Mouse (Mus musculus) cerebral cortex, adult 2 months (tissue): ENCODE data around the gene Pdss2.

Experiments
- WGBS: fragments of 180-500 bp; shearing (Covaris S2); methylation state at CpG from one replicate; pipeline ENCODE4 v1.1.7; 2018; 5-methylcytosine and 5-hydroxymethylcytosine counted together

The Pdss2 gene

DNA sequence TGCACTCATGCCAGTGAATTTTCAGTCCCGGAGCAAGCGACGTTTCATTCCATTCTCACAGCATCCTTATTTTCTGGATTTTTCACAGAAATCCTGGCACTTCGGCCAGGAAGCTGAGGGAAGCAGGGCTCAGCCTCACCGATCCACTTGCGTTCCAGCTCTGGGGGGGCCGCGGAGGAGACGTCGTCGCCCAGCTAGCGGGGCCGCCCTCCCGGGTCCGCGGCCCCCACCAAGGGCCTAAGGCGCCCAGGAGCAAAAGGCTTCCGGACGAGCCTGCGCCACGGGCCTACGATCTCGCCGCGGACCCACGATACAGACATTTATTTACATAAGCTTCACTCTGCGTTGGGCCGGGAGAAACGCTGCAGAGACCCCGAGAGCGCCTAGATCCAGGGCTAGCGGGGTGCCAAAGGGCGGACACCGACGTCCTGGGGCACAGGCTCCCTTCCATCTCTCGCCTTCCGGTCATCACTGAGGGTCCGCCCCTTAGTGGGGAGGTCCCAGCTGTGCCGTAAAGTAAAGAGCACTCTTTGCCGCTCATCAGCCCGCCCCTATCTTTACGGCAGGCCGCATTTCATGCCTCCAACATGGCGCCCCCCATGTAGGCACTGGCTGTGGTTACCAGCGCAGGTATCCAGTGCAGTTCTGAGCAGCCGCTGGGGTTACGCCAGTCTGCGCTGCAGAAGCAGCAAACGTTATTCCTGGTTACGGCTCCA lies at the start of gene Pdss2:
Pdss2 (plus strand) TSS at position 577 of the 716 bp plus-strand sequence.
- WGBS: under 1% methylated on average over 50 of the region's 50 CpGs

DNA sequence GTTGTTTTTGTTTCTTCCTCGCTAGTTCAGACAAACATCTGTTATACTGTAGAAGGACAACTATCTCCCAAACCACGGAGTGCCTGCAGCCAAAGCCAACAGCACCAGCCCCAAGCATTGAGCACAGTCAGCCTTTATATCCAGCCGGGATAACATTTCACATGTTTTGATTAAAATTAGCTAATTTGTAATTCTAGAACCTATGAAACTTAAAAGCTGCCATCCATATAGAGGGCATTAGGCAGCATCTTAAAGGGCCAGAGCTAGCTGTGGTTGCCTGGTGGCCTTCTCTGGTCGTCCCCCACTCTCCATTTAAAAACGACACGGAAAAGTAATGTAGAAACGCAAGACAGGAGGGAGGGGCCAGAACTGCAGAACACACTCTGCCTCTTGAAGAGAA lies 49.2 kb upstream of the Pdss2 start:
- WGBS: 9% methylated on average over 7 of the region's 7 CpGs

DNA sequence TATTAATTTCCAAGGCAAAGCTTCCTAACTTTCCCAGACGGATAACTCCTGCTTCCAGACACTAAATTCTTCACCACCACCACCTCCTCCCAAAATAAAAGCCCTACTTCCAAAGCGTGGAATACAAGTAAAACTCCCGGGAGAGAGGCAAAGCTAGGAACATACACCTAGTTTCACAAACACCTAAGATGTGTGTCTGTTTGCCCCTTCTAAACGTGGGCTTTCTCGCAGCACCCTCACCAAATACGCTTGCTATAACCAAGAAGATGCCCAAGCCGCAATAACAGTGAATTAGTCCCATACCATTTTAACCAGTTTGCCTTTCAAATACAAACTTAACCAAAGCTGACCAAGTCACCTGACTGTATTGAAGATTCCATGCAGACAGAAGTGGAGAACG lies 48.7 kb upstream of the Pdss2 start:
- 5% methylated on average over 8 of the region's 8 CpGs for WGBS

DNA sequence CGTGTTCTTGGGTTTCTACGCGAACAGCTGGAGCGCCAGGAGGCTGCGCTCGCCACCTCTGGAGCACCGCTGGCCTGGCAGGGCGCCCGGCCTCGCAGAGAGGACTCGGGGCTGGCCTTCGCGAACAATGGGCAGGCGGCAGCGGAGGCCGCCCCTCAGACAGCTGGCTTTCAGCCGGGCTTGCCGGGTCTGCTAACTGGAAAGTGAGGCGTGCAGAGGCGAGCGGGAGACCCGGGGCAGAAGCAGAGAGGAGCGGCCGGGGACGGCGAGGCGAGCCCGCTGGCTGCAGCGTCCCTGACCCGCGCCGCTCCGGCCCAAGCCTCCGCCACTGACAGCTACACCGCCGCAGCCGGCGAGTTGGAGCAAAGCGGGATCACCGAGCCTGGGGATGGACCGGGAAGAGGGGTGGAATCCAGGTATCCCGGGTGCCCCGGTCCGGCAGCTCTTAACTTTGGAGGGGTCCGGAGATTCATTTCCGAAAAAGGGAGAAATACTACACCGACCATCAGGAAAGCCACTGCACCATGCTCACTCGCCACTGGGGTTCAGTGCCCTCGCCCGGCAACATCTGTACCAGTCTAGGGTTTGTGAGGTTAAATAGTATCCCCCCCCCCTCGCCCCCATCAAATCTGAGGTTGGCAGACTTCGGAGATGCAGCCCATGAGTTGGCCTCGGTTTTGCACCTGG lies 48.0 kb upstream of the Pdss2 start:
- under 1% methylated on average over 53 of the region's 53 CpGs for WGBS

DNA sequence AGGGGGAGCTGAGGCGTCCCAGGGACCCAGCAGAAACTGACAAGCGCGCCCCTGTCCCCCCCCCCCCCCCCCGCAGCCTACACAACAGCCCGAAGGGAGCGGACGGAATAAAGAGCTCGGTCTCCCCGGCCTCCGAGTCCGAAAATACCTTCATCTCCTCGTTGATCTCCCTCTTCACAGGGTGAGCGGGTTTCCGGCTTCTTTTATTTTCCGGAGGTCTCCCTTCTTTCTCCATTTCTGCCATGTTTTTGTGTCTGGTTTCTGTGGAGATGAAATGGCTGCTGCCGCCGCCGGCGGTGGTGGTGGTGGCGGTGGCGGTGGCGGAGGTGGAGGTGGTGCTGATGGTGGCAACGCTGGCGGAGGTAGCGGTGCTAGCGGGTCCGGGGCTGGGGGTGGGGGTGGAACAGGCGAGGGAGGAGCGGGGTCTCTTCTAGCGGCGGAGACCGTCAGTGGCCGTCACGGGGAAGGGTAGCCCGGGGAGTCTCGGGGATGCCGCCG lies 47.4 kb upstream of the Pdss2 start:
- WGBS: under 1% methylated on average over 36 of the region's 38 CpGs

DNA sequence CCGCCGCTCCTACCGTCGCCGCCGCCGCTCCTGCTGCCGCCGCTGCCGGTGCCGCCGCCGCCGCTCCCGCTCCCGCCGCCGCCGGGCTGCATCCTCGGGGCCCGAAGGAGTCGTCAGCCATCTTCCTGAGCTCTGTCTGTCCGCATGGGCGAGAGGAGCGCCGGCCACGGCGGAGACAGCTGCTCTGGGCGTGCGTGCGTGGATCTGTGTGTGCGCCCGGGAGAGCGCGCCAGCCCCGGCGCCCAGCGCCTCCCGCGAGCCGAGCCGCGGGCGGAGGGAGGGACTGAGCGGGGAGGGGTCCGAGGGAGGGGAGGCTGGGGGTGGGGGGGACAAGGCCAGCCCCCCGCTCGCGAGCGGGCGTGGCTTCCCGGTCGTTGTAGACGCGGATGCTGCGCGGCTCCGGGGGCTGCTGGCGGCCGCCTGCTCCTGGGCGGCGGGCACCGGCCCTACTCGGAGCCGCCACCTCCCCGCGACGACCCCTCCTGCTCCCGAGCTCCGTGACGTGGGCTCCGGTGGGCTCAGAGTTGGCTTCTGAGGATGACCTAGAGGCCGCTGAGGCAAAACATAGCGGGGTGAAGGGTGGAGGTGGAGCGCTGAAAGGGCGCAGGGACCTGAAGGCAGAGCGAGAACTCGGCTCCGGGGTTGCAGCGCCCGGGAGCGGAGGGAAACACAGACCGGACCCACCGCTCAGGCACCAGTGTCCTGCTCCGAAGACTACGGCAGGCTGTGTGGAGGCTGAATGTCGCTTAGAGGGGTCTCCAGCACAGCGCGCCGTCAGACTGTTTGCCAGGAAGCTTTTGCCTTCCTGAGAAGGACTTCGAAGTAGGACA lies 46.7 kb upstream of the Pdss2 start, which contains the start of the genes Sobp and 9030612E09Rik:
Sobp (minus strand) TSS at position 205 of the 830 bp plus-strand sequence.
9030612E09Rik (plus strand) TSS at position 379 of the 830 bp plus-strand sequence.
- 1% methylated on average over 78 of the region's 91 CpGs for WGBS

DNA sequence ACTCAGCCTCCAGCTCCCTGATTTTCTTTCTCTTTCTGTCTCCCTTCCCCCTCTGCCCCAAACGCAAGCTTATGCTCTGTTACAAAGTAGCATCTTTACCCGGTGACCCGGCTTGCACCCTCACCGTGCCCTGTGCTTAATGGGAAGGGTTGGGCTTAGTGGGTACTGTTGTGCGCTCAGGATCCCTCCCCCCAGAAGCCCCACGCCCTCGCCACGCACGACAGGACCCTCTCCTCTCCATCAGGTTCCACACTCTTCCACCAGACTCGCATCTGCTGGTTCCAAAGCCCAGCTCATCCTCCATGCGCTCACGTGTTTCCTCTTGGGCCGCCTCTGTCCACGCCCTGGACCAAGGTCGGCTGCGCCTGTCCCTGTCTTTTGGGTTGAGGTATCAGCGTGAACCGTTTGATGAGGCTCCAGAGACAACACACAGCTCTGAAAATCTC lies 46.1 kb upstream of the Pdss2 start:
- 4% methylated on average over 18 of the region's 18 CpGs for WGBS

DNA sequence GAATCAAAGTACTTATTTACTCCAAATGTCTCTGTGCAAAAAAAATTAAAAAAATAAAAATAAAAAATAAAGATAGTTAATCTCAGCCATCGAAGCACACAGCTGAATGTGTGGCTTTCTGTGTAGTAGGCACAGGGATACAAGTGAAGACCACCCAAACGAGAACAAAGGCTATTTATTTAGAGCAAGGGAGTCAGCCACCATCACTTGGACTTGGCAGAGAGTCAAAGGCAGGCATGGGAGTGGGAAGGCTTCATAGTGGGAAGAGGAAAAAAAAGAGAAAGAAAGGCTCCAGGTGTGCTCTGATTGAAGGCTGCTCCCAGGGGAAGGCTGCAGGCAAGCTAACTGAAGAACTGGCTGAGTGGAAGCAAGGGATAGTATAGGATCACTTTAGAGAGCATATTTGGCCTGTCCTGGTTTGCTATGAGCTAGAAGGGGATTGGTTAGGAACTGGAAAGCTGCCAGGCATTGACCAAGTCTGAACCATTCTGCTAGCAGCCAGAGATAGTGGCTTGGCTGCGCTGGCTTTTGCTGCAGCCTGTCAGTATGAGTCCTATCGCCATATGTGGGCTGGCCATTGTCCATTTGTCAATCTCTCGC lies 40.9 kb upstream of the Pdss2 start:
- WGBS: 55% methylated on average over 5 of the region's 5 CpGs

DNA sequence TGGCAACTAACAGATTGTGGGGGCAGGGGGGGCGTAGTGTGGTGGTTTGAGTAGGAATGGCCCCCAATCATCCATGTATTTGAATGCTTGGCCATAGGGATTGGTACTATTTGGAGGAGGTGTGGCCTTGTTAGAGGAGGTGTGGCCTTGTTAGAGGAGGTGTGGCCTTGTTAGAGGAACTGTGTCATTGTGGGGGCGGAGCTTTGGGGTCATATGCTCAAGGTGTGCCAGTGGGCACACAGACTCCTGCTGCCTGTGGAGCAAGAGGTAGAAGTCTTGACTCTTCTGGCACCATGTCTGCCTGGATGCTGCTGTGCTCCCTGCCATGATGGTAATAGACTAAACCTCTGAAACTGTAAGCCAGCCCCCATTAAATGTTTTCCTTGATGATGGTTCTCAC lies 21.1 kb upstream of the Pdss2 start:
- WGBS: 96% methylated on average over 2 of the region's 2 CpGs

DNA sequence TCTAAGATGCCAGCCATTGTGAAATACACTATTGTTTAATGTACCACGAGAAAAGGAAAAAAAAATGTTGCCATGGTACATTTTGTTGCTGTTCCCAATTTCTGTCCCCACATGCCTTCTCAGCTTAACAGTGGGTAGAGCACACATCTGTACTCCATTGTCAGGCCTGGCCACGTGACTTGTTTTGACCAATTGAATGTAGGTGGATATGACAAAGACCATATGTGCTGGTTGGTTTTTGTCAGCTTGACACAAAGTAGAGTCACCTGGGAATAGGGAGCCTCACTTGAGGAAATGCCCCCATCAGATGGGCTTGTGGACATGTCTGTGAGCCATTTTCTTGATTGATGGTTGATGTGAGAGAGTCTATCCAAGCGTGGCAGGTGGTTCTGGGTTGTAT lies 17.4 kb upstream of the Pdss2 start:
- 86% methylated on average over 3 of the region's 3 CpGs for WGBS

DNA sequence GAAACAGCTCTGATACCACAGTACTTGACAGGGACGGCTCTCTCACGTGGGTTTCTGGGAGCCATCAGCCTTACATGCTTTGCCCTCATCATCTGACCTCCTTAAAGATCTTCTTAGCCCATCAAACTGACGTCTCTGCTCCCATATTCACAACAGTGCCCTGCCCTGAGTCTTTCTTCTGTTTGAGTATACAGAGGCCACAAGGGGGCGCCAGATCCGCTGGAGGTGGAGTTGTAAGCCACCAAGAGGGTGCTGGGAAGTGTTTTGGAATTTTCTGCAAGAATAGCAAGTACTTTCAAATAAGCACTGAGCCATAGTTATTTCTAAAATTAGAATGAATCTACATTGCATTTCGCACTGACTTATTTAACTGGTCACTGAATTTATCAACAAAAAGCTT lies 9.4 kb upstream of the Pdss2 start:
- 37% methylated on average over 6 of the region's 6 CpGs for WGBS

DNA sequence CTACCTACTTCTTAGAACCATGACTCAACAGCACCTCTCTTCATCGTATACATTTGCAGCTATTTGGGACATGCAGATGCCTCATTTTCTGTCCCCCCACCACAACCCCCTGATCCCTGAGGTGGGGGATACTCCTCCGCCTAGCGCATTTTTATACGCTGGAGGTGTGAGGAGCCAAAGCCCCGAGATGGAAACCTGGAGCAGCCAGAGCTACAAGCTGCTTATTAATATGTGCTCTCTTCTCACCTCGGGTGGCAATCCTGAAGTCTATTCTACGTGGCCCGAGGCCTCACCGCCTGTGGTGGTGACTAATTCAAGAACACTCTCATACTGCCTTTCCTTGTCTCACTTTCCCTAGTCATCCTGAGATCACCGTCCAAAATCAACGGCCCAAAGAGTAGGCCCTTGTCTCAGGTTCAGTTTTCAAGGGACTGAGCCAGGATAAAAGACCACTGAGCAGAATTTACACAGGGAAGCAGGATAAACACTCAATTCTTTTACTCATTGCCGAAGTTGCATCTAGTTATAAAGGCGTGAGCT lies 3.9 kb upstream of the Pdss2 start:
- WGBS: 88% methylated on average over 13 of the region's 13 CpGs

DNA sequence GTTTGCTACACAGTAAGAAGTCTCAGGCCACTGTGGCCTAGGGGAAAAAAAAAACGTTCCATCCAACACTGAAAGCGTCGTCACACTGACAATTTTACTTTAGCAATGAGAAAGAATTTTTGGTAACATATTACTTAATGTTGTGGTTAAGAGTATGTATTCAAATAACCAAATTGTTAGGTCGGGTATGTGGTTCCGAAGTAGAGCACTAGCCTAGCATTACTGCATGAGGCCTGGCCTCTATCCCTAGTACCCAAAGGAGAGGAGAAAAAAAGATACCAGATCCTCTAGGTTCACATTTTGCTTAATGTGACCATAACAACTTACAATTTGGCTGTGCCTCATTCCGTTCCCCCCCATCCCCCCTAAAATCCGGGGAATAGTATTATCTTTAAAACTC lies 807 bp upstream of the Pdss2 start:
- WGBS: 9% methylated on average over 7 of the region's 7 CpGs

DNA sequence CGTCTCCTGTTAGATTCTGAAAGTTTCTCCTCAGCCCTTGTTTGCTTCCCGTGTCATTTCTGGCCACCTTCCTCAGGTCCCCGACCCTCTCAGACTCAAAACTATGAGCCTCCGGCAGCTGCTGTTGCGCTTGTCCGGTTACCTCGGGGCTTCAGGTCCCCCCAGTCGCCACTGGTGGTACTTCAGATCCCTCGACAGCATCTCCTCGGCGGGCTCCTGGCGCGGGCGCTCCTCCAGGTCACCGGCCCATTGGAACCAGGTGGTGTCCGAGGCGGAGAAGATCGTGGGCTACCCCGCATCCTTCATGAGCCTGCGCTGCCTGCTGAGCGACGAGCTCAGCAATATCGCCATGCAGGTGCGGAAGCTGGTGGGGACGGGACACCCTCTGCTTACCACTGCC lies 373 bp downstream of the Pdss2 start:
- WGBS: under 1% methylated on average over 25 of the region's 25 CpGs

DNA sequence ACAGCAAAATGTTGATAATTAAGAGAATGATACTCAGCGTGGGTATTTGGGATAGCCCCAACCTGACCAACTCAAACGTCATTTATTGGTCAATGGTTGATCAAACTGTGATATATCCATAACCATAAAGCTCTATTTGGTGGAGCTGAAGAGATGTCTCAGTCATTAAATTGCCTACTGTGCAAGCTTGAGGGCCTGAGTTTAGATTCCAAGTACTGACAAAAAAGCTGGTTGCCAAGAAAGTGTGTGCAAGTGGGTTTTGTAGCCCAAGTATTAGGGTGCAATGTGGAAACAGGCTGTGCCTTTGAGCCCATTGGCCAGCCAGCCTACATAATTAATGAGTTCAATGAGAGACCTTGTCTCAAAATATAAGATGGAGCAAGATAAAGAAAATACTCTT lies 2.1 kb downstream of the Pdss2 start:
- 94% methylated on average over 2 of the region's 2 CpGs for WGBS

DNA sequence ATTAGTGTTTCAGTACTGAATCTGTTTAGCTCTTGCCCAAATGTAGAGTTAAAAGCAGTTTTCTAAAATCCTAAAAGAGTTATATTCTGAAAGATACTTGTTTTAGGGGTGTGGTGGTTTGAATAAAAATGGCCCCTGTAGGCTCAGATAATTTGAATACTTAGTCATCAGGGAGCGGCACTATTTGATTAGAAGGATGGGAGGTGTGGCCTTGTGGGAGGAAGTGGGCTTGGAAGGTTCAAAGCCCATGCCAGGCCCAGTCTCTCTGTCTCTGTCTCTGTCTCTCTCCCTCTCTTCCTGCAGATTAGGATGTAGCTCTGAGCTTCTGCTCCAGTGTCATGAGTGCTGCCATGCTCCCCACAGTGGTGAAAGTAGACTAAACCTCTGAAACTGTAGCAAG lies 5.1 kb downstream of the Pdss2 start:
- WGBS: 97% methylated on average over 1 of the region's 1 CpGs

DNA sequence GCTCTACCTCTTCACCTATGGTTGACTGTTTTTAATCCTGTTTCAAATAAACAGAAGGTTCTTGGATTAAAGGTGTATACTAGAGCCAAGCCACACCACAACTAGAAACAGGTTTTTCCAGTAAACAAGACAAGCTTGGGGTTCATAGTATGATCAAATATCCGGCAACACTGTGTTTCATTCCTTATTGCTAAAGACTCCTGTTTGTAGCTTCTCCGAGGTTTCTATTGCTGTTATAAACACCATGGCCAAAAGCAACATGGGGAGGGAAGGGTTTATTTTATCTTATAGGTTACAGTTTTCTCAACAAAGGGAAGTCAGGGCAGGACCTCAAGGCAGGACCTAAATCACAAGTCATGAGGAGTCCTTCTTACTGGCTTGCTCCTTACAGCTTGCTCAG lies 8.0 kb downstream of the Pdss2 start:
- 88% methylated on average over 2 of the region's 2 CpGs for WGBS

DNA sequence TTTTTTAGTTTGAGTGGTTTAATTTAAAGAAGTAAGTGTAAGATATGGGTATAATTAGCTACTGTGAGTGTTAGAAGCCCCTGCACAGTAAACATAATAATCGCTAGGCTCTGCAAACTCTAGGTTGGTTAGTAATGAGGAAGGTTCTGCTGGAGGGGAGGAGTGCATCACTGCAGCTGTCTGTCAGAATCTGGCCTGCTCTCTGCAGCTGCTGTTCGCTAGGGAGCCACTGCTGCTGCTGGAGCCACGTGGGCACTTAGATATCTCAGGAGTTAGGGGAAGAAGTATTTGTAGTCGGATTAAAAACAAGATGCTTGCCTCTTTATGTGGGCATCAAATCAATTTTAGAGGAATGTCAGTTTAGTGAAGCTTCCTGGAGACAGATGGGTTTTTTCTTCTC lies 13.2 kb downstream of the Pdss2 start:
- WGBS: 45% methylated on average over 4 of the region's 4 CpGs

DNA sequence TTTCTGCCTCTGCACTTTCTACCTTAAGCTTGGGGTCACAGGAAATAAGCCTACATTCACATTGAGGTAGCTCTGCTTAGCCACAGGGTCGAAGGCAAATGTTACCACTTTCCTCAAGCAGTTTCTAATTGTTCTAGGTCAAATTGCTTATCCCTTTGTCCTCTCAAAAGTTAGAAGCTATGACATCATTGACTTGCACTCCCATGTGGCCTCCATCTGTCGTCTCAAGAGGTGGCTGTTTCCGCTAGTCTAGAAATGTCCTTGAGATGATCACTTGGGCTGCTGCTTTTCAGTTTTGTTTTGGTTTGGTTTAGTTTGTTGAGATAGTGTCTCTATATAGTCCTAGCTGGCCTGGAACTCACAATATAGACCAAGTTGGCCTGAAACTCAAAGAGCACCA lies 13.7 kb downstream of the Pdss2 start:
- 88% methylated on average over 3 of the region's 3 CpGs for WGBS

DNA sequence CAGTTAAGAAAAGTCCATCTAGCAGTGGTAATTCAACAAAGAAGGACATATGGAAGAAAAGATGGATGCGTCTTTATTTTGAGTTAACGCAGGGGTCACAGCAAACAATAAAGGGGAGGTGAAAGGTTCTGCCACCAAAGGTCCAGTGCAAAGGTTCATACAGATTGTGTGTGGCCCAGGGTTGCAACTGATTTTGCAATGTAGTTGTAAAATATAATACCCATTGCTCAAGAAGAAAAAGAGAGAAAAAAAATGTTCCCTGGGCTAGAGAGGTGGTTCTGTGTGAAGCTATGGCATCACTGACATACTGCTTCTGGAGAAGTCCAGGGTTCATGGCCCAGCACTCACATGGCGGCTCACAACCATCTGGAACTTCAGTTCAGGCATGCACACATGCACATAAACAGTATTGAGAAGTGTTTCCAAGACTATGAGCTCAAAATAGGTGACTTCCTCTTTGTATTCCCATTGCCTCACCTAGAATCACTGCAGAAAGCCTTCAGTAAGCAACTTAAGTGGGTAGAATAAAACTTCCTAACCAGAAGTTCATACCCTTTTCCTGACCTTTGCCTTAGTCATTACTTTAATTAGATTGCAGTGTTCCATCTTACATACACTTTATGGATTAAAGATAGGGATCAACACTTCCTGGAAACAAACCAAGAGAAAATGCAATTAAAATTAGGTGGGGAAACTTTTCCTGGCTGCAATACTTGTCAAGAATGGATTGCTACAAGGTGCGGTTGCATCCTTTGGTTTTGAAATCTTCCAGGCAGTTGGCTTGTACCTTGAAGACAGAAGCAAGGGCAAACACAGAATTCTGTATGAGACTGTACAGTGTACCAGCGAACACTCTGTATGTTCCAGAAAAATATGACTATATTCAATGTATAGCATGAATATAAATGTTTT lies 14.7 kb downstream of the Pdss2 start:
- WGBS: 97% methylated on average over 5 of the region's 5 CpGs
